Mouse (Mus musculus) gastrocnemius, postnatal 36 days (tissue): Measurements from ENCODE around the gene Prss22. TPM values are rescaled to one million over a fixed set of nuclear protein-coding genes. Genes with fewer than 3 reads are reported as not detected.
"Not testable (repeated sequence)": the region's sequence is repeated elsewhere in the genome, so short reads cannot be mapped to it uniquely, and the experiment has no call there.

ENCODE experiments used
- DNase-seq, 2 experiments: peaks; one replicate each; pipeline ENCODE4 v3.0.0; 2022
- intact Hi-C: fragments of 180-260 bp; cut with DNase I; formaldehyde crosslinking; loops from one replicate; pipeline ENCODE4 v1.15.1; 2025
- microRNA-seq, 2 experiments: library from miRNA; unstranded; fragments of <30 nt; microRNA quantifications; one replicate each; pipeline ENCODE4 v1.2.0; 2021
- total RNA-seq, 2 experiments: library from RNA; stranded (reverse); gene quantifications; 2 replicates each; pipeline ENCODE4 v1.2.3; 2021

Gene Prss22
- total RNA-seq, 2 experiments from 2014 or later: not detected

DNA sequence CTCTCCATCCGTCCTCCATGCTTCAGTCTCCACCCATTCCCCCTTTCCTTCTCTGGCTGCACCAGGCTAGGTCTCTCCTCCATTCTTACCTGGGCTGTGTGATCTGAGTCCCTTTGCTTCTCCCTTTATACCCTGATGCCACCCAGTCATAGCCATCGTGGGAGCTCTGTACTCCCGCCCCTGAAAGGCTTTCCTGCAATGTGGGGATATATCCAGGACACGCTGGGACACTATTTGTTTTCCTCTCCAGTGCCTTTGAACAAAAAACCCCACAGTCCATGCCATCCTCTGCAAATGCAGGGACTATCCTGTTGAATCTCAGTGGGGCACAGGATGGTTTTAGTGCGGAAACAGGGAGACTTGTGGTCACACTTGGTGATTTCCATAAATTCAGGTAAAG, 42.7 kb downstream of the Prss22 start, which contains the start of gene Sbpl:
Gene Sbpl, minus strand, starts transcription at position 101 of the 400 bp plus-strand sequence.
- DNase-seq: no peak
- intact Hi-C loops: loop anchor here (5.0 kb wide), 1 partner anchor 83 kb away; no protein-coding TSS in a partner anchor

DNA sequence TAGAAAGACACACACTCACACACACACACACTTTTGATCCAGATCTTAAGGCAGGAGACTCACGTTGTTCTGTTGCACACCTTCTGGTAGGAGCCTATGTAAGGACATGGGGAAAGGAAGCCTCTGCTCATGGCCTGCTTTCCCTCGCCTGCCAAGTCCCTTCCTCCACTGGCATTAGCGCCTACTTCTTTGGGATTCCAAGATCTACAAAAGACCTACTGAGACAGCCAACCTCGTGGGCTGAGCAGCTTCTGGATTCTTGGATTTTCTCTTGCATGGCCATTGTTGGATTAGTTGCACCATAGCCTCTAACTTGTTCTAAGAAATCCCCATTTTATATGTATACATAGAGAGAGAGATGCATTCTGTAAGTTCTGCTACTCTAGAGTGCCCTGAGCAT, 47.1 kb downstream of the Prss22 start:
- intact Hi-C loops, DNase-seq: not testable (repeated sequence)

DNA sequence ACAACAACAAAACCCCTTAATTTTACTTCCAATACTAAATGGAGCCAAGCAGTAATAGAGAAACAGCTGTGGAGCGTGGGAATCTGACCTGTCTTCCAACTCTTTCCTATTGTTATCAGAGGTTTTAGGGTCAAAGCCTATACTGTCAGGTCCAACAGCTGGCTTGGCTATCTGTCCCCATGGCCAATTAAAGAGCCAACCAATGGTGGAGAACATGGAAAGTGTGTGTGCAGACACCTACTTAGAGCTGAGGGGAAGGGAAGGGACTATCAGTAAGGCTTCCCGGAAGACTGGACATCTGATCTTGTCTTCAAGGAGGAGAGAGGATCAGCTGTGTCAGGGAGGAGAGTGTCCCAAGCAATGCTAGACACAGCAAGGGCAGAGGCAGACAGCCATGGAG, 48.8 kb downstream of the Prss22 start:
- no peak for DNase-seq
- intact Hi-C loops: no loop called here

DNA sequence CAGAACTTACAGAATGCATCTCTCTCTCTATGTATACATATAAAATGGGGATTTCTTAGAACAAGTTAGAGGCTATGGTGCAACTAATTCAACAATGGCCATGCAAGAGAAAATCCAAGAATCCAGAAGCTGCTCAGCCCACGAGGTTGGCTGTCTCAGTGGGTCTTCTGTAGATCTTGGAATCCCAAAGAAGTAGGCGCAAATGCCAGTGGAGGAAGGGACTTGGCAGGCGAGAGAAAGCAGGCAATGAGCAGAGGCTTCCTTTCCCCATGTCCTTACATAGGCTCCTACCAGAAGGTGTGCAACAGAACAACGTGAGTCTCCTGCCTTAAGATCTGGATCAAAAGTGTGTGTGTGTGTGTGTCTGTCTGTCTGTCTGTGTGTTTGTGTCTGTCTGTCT, 50.4 kb downstream of the Prss22 start:
- DNase-seq, intact Hi-C loops: not testable (repeated sequence)

Small RNA genes within 50 kb of the gene (microRNA-seq; reads per million reads assigned to microRNA genes)
- gene Gm27700: 0 reads per million in 2 experiments

Other genes starting within 250 kb of the Prss22 start
- 10 to 100 TPM; 34.3 to 38.0 TPM for gene Flywch1, start 226.5 kb downstream of the Prss22 start, total RNA-seq
- under 1 TPM in 1 of 2 experiments, not detected in 1; 0.46 TPM for gene Flywch2, start 212.0 kb downstream of the Prss22 start, total RNA-seq
- gene Srrm2, start 207.6 kb downstream of the Prss22 start, total RNA-seq: 100 to 1,000 TPM; 153 to 189 TPM
- 100 to 1,000 TPM; 270 to 297 TPM for gene Elob, start 169.0 kb downstream of the Prss22 start, total RNA-seq
- gene Prss33, start 162.0 kb downstream of the Prss22 start, total RNA-seq: not detected
- not detected for gene Prss32, start 154.2 kb downstream of the Prss22 start, total RNA-seq
- gene Prss41, start 153.9 kb downstream of the Prss22 start, total RNA-seq: under 1 TPM in 1 of 2 experiments, not detected in 1; 0.37 TPM
- gene Prss21, start 130.0 kb downstream of the Prss22 start, total RNA-seq: not detected
- gene Dcpp1, start 117.2 kb downstream of the Prss22 start, total RNA-seq: not detected
- not detected for gene Dcpp2, start 117.2 kb downstream of the Prss22 start, total RNA-seq
- not detected for gene Dcpp3, start 80.6 kb downstream of the Prss22 start, total RNA-seq
- gene Sbp, start 56.4 kb downstream of the Prss22 start, total RNA-seq: not detected
- not detected for gene Sbpl, start 42.8 kb downstream of the Prss22 start, total RNA-seq
- gene Prss30, start 17.5 kb downstream of the Prss22 start, total RNA-seq: not detected
- not detected for gene Prss27, start 40.0 kb upstream of the Prss22 start, total RNA-seq
- gene Kctd5, start 75.4 kb upstream of the Prss22 start, total RNA-seq: 1 to 10 TPM; 7.6 to 8.8 TPM
- gene Pdpk1, start 152.8 kb upstream of the Prss22 start, total RNA-seq: 10 to 100 TPM; 35.5 to 39.9 TPM
- 10 to 100 TPM in 1 of 2 experiments, 1 to 10 TPM in 1; 8.4 to 10.4 TPM for gene Amdhd2, start 165.7 kb upstream of the Prss22 start, total RNA-seq
- gene Atp6v0c, start 171.6 kb upstream of the Prss22 start, total RNA-seq: 100 to 1,000 TPM; 142 to 153 TPM
- gene Tbc1d24, start 207.5 kb upstream of the Prss22 start, total RNA-seq: 1 to 10 TPM; 2.9 to 4.4 TPM
- under 1 TPM; 0.33 to 0.35 TPM for gene Ntn3, start 211.4 kb upstream of the Prss22 start, total RNA-seq
- 1 to 10 TPM in 1 of 2 experiments, under 1 TPM in 1; 0.96 to 1.1 TPM for gene Tedc2, start 222.8 kb upstream of the Prss22 start, total RNA-seq